Mouse (Mus musculus) intestine, embryonic 16.5 days (tissue): ENCODE measurements at regions not wholly inside any gene's neighbourhood (a gene's known extent, or its start where the extent isn't known, plus 50 kb on each side); places are given as distances from the start of the nearest gene placed in this dataset.
A peak's percentile ranks its signal among the peaks of the same experiment; 100 is the strongest.

ENCODE experiments used
- ATAC-seq: fragments of 200-750 bp; cut with Nextera tagmentation; 2 replicates; pipeline ENCODE4 v1.8.0; 2017; ENCODE audit warnings: moderate TSS enrichment, moderate library complexity
- H3K27ac ChIP-seq: fragments of 300-500 bp; sonication (generic); 2 replicates; pipeline ENCODE4 v1.5.1; 2014; ENCODE audit warnings: mild to moderate bottlenecking, low read length
- H3K27me3 ChIP-seq: fragments of 300-500 bp; sonication (generic); replicated peaks from 2 replicates; pipeline ENCODE4 v1.6.1; 2014; ENCODE audit warnings: low read length, control low read depth, mixed read lengths; ENCODE audit not compliant: control insufficient read depth, insufficient read depth
- H3K36me3 ChIP-seq: fragments of 300-500 bp; sonication (generic); 2 replicates; pipeline ENCODE4 v1.6.1; 2014; ENCODE audit warnings: low read length, control low read depth; ENCODE audit not compliant: control insufficient read depth, insufficient read depth
- H3K4me1 ChIP-seq: fragments of 300-500 bp; sonication (generic); 2 replicates; pipeline ENCODE4 v1.6.1; 2014; ENCODE audit warnings: low read length, control low read depth, mixed read lengths; ENCODE audit not compliant: control insufficient read depth, insufficient read depth
- H3K4me2 ChIP-seq: fragments of 300-500 bp; sonication (generic); 2 replicates; pipeline ENCODE4 v1.6.1; 2014; ENCODE audit warnings: low read depth, low read length, control low read depth
- H3K4me3 ChIP-seq: fragments of 300-500 bp; sonication (generic); 2 replicates; pipeline ENCODE4 v1.5.1; 2014; ENCODE audit warnings: mild to moderate bottlenecking, low read length
- H3K9ac ChIP-seq: fragments of 300-500 bp; sonication (generic); 2 replicates; pipeline ENCODE4 v1.6.1; 2014; ENCODE audit warnings: low read depth, low read length
- H3K9me3 ChIP-seq: fragments of 300-500 bp; sonication (generic); 2 replicates; pipeline ENCODE4 v1.6.1; 2016; ENCODE audit warnings: low read length, control low read depth; ENCODE audit not compliant: control insufficient read depth
- WGBS: fragments of 180-500 bp; shearing (Covaris S2); extraction: QIAGEN DNeasy Blood & Tissue Kit; methylation state at CpG from one replicate; pipeline ENCODE4 v1.1.7; 2014; 5-methylcytosine and 5-hydroxymethylcytosine counted together

GRCm38 (mm10) chr1:193894072-193894471, 524.0 kb upstream of the Camk1g start:
- no peak for ATAC-seq
- H3K4me1 ChIP-seq, result no peaks in the 10 kb centered on the region
- no peak overlapping the region for H3K4me3 ChIP-seq
- H3K27ac ChIP-seq, result no peak overlapping the region
- H3K4me2 ChIP-seq, result no peak overlapping the region
- no peaks in the 10 kb centered on the region for H3K36me3 ChIP-seq
- no peaks in the 10 kb centered on the region for H3K27me3 ChIP-seq
- H3K9me3 ChIP-seq, result no peaks in the 10 kb centered on the region
- no peak overlapping the region for H3K9ac ChIP-seq

GRCm38 (mm10) chr1:193876540-193876939, 506.4 kb upstream of the Camk1g start:
- Histone ChIP-seq H3K27me3 (no peaks in the 10 kb centered on the region), H3K27ac (no peak overlapping the region), H3K4me1 (no peaks in the 10 kb centered on the region), H3K4me3 (no peak overlapping the region), H3K9ac (no peak overlapping the region), H3K9me3 (no peaks in the 10 kb centered on the region), H3K4me2 (no peak overlapping the region), H3K36me3 (no peaks in the 10 kb centered on the region)
- 66% methylated on average over 2 of the region's 2 CpGs for WGBS
- no peak for ATAC-seq

- Histone ChIP-seq H3K9me3 (no peaks in the 10 kb centered on the region), H3K9ac (no peak overlapping the region), H3K27me3 (no peaks in the 10 kb centered on the region), H3K4me1 (no peaks in the 10 kb centered on the region), H3K4me2 (no peak overlapping the region), H3K27ac (no peak overlapping the region), H3K36me3 (no peaks in the 10 kb centered on the region), H3K4me3 (no peak overlapping the region)
- no peak for ATAC-seq
Measured at GRCm38 (mm10) chr1:193876121-193876520, 506.0 kb upstream of the Camk1g start.

GRCm38 (mm10) chr1:193875287-193875686, 505.2 kb upstream of the Camk1g start:
- WGBS, result 92% methylated on average over 3 of the region's 3 CpGs
- H3K4me3 ChIP-seq, result no peak overlapping the region
- no peak for ATAC-seq

GRCm38 (mm10) chr1:193870731-193871130, 500.6 kb upstream of the Camk1g start:
- no peak overlapping the region for H3K4me3 ChIP-seq
- ATAC-seq, result no peak
- no peak overlapping the region for H3K27ac ChIP-seq
- 58% methylated on average over 2 of the region's 2 CpGs for WGBS
- no peaks in the 10 kb centered on the region for H3K4me1 ChIP-seq
- no peaks in the 10 kb centered on the region for H3K36me3 ChIP-seq
- no peak overlapping the region for H3K4me2 ChIP-seq
- H3K27me3 ChIP-seq, result no peaks in the 10 kb centered on the region
- no peak overlapping the region for H3K9ac ChIP-seq
- no peaks in the 10 kb centered on the region for H3K9me3 ChIP-seq

More at GRCm38 (mm10) chr1:193875287-193875686, 505.2 kb upstream of the Camk1g start:
- Histone ChIP-seq H3K27me3 (no peaks in the 10 kb centered on the region), H3K4me1 (no peaks in the 10 kb centered on the region), H3K9me3 (no peaks in the 10 kb centered on the region), H3K36me3 (no peaks in the 10 kb centered on the region), H3K9ac (no peak overlapping the region), H3K4me2 (no peak overlapping the region), H3K27ac (no peak overlapping the region)

- WGBS, result 79% methylated on average over 4 of the region's 4 CpGs
- Histone ChIP-seq H3K27ac (no peak overlapping the region), H3K4me2 (no peak overlapping the region), H3K4me1 (no peaks in the 10 kb centered on the region), H3K36me3 (no peaks in the 10 kb centered on the region), H3K9me3 (no peaks in the 10 kb centered on the region), H3K9ac (no peak overlapping the region), H3K27me3 (no peaks in the 10 kb centered on the region), H3K4me3 (no peak overlapping the region)
- ATAC-seq, result no peak
Measured at GRCm38 (mm10) chr1:193868639-193869320, 498.7 kb upstream of the Camk1g start.

- H3K4me1 ChIP-seq, result no peaks in the 10 kb centered on the region; the same call in 1 of the 2 replicates
- H3K36me3 ChIP-seq, result no peaks in the 10 kb centered on the region
- ATAC-seq, result no peak
Measured at GRCm38 (mm10) chr1:193860767-193861299, 490.7 kb upstream of the Camk1g start.

GRCm38 (mm10) chr1:193860354-193860753, 490.3 kb upstream of the Camk1g start:
- no peak overlapping the region for H3K9ac ChIP-seq
- WGBS, result 41% methylated on average over 2 of the region's 2 CpGs
- no peaks in the 10 kb centered on the region for H3K36me3 ChIP-seq
- no peaks in the 10 kb centered on the region; the same call in 1 of the 2 replicates for H3K4me1 ChIP-seq
- H3K27me3 ChIP-seq, result no peaks in the 10 kb centered on the region
- no peak overlapping the region for H3K4me2 ChIP-seq
- no peaks in the 10 kb centered on the region for H3K9me3 ChIP-seq
- no peak overlapping the region for H3K4me3 ChIP-seq
- peak overlapping the region; percentile 48 for H3K27ac ChIP-seq
- 0 out of 2 replicates have a peak, but pooled peaks have one; percentile 21 for ATAC-seq

More at GRCm38 (mm10) chr1:193860767-193861299, 490.7 kb upstream of the Camk1g start:
- Histone ChIP-seq H3K9ac (no peak overlapping the region), H3K4me3 (no peak overlapping the region), H3K27me3 (no peaks in the 10 kb centered on the region), H3K9me3 (no peaks in the 10 kb centered on the region), H3K4me2 (no peak overlapping the region), H3K27ac (peak overlapping the region; percentile 48)
- WGBS, result 70% methylated on average over 5 of the region's 5 CpGs

GRCm38 (mm10) chr1:193859257-193860125, 489.4 kb upstream of the Camk1g start:
- Histone ChIP-seq H3K4me3 (no peak overlapping the region), H3K27ac (peak overlapping the region; percentile 64), H3K36me3 (no peaks in the 10 kb centered on the region), H3K27me3 (no peaks in the 10 kb centered on the region), H3K9me3 (no peaks in the 10 kb centered on the region), H3K9ac (no peak overlapping the region), H3K4me1 (no peaks in the 10 kb centered on the region; the same call in 1 of the 2 replicates), H3K4me2 (no peak overlapping the region)
- 27% methylated on average over 10 of the region's 10 CpGs for WGBS
- ATAC-seq, result no peak
